Mouse (Mus musculus) limb, embryonic 13.5 days (tissue): Measurements from ENCODE around the gene Fam168a. TPM values are rescaled to one million over a fixed set of nuclear protein-coding genes. Genes with fewer than 3 reads are reported as not detected.
"Not testable (repeated sequence)": the region's sequence is repeated elsewhere in the genome, so short reads cannot be mapped to it uniquely, and the experiment has no call there.

Experiments
- ATAC-seq: fragments of 200-750 bp; cut with Nextera tagmentation; 2 replicates; pipeline ENCODE4 v1.8.0; 2017; ENCODE audit warnings: low read depth, moderate number of reproducible peaks, moderate TSS enrichment; ENCODE audit not compliant: low FRiP score
- H3K27ac ChIP-seq: fragments of 300-500 bp; sonication (generic); 2 replicates; pipeline ENCODE4 v1.5.1; 2015; ENCODE audit warnings: inconsistent platforms, mild to moderate bottlenecking, moderate library complexity
- H3K27me3 ChIP-seq: fragments of 300-500 bp; sonication (generic); 2 replicates; pipeline ENCODE4 v1.6.1; 2015; ENCODE audit warnings: mild to moderate bottlenecking, inconsistent platforms
- H3K36me3 ChIP-seq: fragments of 300-500 bp; sonication (generic); 2 replicates; pipeline ENCODE4 v1.6.1; 2015; ENCODE audit warnings: inconsistent platforms, mild to moderate bottlenecking, moderate library complexity
- H3K4me1 ChIP-seq: fragments of 300-500 bp; sonication (generic); 2 replicates; pipeline ENCODE4 v1.6.1; 2015; ENCODE audit warnings: inconsistent platforms
- H3K4me2 ChIP-seq: fragments of 300-500 bp; sonication (generic); replicated peaks from 2 replicates; pipeline ENCODE4 v1.6.1; 2015; ENCODE audit warnings: inconsistent platforms, mild to moderate bottlenecking, moderate library complexity
- H3K4me3 ChIP-seq: fragments of 300-500 bp; sonication (generic); 2 replicates; pipeline ENCODE4 v1.5.1; 2015; ENCODE audit warnings: moderate library complexity, mild to moderate bottlenecking, inconsistent platforms
- H3K9ac ChIP-seq: fragments of 300-500 bp; sonication (generic); 2 replicates; pipeline ENCODE4 v1.6.1; 2015; ENCODE audit warnings: mild to moderate bottlenecking, inconsistent platforms
- H3K9me3 ChIP-seq: fragments of 300-500 bp; sonication (generic); 2 replicates; pipeline ENCODE4 v1.6.1; 2016; ENCODE audit warnings: inconsistent platforms
- WGBS: fragments of 180-500 bp; shearing (Covaris S2); methylation state at CpG from one replicate; pipeline ENCODE4 v1.1.7; 2015; 5-methylcytosine and 5-hydroxymethylcytosine counted together
- polyA plus RNA-seq: library from polyadenylated mRNA; unstranded; fragments of >200 nt; fragmentation: Nextera tagmentation; extraction: Ambion mirVana; gene quantifications from 2 replicates; pipeline ENCODE4 v1.2.1, GENCODE M21; 2015

Fam168a gene
- polyA plus RNA-seq, 1 experiment from 2014 or later: 56.2 TPM

DNA sequence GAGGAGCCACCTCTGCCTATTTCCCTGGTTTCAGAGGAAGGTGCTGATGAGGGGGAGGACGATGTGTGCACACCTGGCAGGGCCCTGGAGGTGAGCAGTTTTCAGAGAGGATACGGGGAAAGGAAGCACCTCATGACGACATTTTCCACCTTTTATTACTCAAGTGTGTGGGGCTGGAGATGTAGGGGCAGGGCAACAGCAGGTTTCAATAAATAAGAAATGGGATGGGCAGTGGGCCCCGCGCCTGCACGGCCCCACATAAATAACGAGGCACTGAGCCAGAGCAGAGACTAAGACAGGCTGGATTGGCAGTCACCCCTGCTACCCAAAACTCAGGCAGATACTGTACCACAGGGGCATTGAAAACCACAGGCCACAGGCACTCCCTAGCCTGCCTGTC, 139.6 kb downstream of the Fam168a start:
- Histone ChIP-seq H3K4me2 (0 out of 2 replicates have a peak overlapping the region, but pooled peaks have one; percentile 23), H3K36me3 (peaks cover 18% of the 10 kb centered on the region), H3K27ac (0 out of 2 replicates have a peak overlapping the region, but pooled peaks have one; percentile 33), H3K4me1 (peaks cover 23% of the 10 kb centered on the region), H3K9ac (0 out of 2 replicates have a peak overlapping the region, but pooled peaks have one; percentile 31)
- H3K9me3 ChIP-seq, H3K27me3 ChIP-seq, H3K4me3 ChIP-seq, ATAC-seq: not testable (repeated sequence)
- 23% methylated on average over 7 of the region's 7 CpGs for WGBS

DNA sequence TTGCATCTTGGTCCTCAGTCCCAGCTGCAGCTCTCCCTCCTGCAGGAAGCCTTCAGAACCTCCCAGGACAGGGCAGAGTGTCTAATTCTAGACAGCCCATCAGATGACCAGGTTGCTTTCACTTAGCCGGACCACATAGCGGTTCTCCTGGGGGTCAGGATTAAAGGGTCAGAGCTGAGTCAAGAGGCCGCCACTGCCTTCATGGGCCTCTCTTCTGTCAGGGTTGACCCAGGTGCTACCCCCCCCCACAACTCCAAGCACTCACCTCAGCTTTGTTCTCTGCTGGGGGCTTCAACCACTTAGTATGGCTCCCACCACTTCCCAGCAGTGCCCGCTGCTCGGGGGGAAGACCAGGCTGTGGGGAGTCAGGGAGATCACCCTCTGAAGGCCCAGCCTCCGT, 140.7 kb downstream of the Fam168a start:
- peaks cover 11% of the 10 kb centered on the region for H3K36me3 ChIP-seq
- ATAC-seq: no peak
- WGBS: 88% methylated on average over 6 of the region's 6 CpGs
- peaks cover 34% of the 10 kb centered on the region for H3K4me1 ChIP-seq
- H3K9ac ChIP-seq: no peak overlapping the region
- H3K27me3 ChIP-seq: no peaks in the 10 kb centered on the region
- no peaks in the 10 kb centered on the region for H3K9me3 ChIP-seq
- no peak overlapping the region for H3K27ac ChIP-seq
- H3K4me2 ChIP-seq: no peak overlapping the region
- no peak overlapping the region for H3K4me3 ChIP-seq

DNA sequence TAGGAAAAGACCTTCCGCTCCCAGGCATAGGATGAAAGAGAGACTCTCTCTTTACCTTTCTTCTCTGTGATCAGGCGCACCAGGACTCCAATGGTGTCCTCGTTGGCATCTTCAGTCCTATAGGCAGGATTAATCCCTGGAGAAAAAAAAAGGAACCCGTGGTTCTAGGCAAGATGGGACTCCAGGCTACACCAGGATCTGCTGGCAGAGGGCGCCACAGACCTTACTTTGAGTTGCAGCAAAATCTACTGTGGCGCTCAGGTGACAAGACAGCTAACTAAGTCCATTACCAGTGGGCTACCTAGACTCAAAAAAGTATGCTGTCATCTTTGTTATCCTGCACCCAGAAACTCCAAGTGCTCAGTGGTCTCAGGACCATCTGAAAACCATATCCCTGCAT, 142.3 kb downstream of the Fam168a start:
- WGBS: 37% methylated on average over 6 of the region's 6 CpGs
- Histone ChIP-seq H3K9ac (no peak overlapping the region), H3K27ac (no peak overlapping the region), H3K4me1 (peaks cover 46% of the 10 kb centered on the region), H3K27me3 (no peaks in the 10 kb centered on the region), H3K4me3 (no peak overlapping the region), H3K9me3 (no peaks in the 10 kb centered on the region), H3K4me2 (no peak overlapping the region), H3K36me3 (peaks cover 7% of the 10 kb centered on the region; the same call in 1 of the 2 replicates)
- ATAC-seq: no peak

DNA sequence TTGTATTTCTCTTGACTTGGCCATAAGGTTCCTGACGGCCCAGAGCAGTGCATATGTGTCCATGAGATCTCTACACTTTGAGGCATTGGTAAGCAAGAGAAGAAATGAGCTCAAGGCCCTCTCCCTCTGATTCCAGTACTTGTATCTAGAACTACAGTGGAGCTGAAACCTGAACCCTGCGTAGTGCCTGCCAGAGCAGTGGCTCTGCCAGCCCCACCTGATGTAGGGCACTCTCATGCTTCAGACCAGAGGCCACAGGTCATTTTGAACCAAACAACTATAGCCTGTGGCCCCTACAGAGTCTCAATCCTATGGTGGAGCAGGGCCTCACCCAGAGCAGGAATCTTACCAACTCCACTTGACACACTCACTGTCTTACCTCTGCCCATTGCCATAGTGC, 143.1 kb downstream of the Fam168a start:
- WGBS: 88% methylated on average over 2 of the region's 2 CpGs
- Histone ChIP-seq H3K4me3 (no peak overlapping the region), H3K9me3 (no peaks in the 10 kb centered on the region), H3K4me1 (peaks cover 54% of the 10 kb centered on the region), H3K36me3 (peaks cover 7% of the 10 kb centered on the region; the same call in 1 of the 2 replicates), H3K27me3 (no peaks in the 10 kb centered on the region), H3K4me2 (no peak overlapping the region), H3K27ac (no peak overlapping the region), H3K9ac (no peak overlapping the region)
- no peak for ATAC-seq

DNA sequence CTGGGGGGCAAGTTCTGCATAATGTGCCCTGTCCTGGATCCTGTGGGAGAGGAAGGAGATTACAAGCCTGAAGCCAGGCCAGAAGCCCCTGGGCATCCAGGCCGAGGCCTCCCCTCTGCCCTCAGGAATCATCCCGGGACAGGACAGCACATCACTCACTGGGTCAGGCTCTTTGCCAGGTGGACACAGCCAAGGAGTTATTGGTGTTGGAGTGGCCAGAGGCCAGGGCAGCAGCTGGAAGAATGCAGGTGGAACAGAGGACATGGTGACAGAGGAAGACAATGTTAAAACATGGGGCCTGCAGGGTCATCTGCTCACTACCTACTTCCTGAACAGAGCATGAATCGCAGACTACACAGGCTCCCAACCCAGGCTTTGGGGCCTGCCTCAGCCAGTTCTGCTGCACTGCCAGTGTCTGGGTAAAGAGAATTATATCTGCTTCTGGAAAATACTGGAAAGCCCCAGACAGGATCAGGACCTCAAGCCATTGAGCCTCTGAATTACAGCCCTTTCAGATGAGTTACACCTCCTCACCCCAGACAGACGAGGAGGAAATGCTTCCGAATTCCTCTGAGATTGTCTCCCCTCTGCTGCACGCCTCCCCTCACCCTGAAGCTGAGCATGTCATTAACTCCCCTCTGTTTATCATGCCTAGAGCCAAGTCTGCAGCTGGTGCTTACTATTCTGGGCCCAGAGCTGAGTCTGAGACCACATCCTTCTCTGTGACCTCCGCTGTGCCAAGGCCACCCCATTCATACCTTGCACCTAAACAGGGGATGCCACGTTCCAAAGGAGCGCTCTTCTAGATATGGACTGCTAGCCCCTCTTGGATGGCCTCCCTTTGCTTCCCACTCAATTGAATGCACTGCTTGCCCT, 145.3 kb downstream of the Fam168a start:
- no peaks in the 10 kb centered on the region for H3K27me3 ChIP-seq
- H3K4me3 ChIP-seq: no peak overlapping the region
- H3K9ac ChIP-seq: no peak overlapping the region
- H3K4me1 ChIP-seq: peaks cover 53% of the 10 kb centered on the region
- H3K36me3 ChIP-seq: peaks cover 7% of the 10 kb centered on the region; the same call in 1 of the 2 replicates
- H3K9me3 ChIP-seq: no peaks in the 10 kb centered on the region
- H3K27ac ChIP-seq: no peak overlapping the region
- no peak for ATAC-seq
- H3K4me2 ChIP-seq: no peak overlapping the region
- 68% methylated on average over 9 of the region's 9 CpGs for WGBS

DNA sequence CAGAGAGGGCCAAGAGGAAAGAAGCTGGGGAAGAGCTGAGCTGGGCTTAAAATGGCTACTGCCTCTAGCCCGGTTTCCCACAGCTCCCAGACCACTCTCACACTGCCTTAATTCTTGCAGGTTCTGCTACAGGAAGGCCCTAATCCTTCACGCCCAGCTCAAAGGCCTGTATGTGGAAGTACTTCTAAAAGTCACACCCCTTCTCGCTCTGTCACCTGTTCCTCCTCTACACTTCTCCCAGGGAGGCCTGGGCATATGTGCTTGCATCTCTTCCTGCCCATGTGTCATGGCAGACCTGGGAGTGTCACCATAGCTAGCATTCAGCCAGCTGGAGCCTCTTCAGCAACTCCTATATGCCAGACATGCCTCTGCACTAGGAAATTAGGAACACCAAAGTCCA, 147.0 kb downstream of the Fam168a start:
- Histone ChIP-seq H3K27me3 (no peaks in the 10 kb centered on the region), H3K9me3 (no peaks in the 10 kb centered on the region), H3K27ac (0 out of 2 replicates have a peak overlapping the region, but pooled peaks have one; percentile 33), H3K4me2 (no peak overlapping the region), H3K36me3 (no peaks in the 10 kb centered on the region), H3K4me1 (peaks cover 66% of the 10 kb centered on the region), H3K4me3 (no peak overlapping the region), H3K9ac (no peak overlapping the region)
- WGBS: 54% methylated on average over 3 of the region's 3 CpGs
- no peak for ATAC-seq

DNA sequence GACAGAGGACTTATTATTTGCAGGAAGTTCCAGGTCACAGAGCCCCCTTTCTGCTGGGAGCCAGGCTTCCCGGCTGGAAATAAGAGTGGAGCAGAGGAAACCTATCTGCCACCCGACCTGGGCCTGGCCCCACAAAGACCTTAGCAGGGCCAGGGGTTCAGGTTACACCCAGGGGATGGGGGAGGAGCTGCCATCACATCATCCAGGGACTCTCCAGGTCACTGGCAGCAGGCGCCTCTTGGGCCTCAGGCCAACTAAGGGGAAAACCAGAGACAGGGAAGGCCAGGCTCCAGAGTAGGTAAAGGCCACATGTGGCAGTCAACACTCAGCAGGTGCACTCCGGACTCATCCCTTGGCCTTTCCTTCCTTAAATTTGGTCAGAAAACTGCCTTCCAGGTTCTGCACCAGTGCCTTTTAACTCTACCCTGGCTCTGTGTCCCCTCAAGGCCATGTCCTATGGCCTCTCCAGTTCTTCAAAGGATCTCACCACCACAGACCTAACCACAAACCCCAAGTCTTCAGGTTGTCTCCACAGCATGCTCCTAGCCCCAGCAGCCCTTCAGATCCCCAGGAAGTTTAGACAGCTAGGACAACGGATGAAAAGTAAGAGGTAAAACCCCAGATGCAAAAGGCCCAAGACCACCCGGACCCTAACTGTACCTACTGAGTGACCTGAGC, 147.8 kb downstream of the Fam168a start:
- 32% methylated on average over 6 of the region's 6 CpGs for WGBS
- Histone ChIP-seq H3K9me3 (no peaks in the 10 kb centered on the region), H3K9ac (peak overlapping the region; percentile 19; the same call in 1 of the 2 replicates), H3K4me3 (no peak overlapping the region), H3K4me2 (no peak overlapping the region), H3K27ac (0 out of 2 replicates have a peak overlapping the region, but pooled peaks have one; percentile 10), H3K36me3 (no peaks in the 10 kb centered on the region), H3K4me1 (peaks cover 68% of the 10 kb centered on the region), H3K27me3 (no peaks in the 10 kb centered on the region)
- ATAC-seq: no peak

DNA sequence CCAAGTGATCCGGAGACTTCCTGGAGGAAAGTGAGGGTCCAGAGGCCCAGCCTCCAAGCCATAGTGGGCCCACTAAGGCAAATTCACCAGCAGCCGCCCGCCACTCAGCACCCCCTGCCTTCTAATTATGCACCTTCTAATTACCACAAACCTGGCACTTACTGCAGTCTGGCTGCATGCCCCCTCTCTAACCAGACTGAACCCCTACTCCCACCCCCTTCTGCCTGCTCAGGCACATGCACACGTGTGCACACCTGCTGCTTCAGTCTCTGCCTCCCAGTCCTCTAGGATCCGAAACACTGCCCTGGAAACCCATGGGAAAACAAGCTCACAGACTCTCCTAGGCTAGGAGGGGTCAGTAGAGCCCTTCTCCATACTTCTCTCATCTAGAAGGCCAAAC, 148.4 kb downstream of the Fam168a start:
- WGBS: 42% methylated on average over 5 of the region's 5 CpGs
- Histone ChIP-seq H3K4me1 (peaks cover 68% of the 10 kb centered on the region), H3K9ac (0 out of 2 replicates have a peak overlapping the region, but pooled peaks have one; percentile 19)

DNA sequence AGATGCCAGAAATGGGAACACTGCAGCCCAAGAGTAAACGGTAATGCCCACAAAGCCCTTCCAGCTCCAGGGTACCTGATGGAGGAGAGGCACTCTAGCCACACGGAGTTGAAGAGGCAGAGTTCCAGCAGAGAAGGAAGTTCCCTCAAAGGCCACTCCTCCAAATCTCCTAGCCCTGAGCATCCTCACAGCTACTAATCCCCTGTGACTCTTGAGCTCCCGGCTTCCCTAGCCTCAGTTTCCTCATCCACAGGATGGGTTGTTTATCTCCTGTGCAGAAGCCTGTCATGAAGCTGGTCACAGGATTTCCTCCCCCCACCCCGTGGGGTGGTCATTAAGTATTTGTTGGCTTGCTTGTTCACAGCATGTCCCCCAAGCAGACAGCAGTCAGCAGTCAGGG, 148.9 kb downstream of the Fam168a start:
- 55% methylated on average over 4 of the region's 4 CpGs for WGBS
- Histone ChIP-seq H3K4me2 (no peak overlapping the region), H3K4me1 (peaks cover 69% of the 10 kb centered on the region), H3K27me3 (no peaks in the 10 kb centered on the region), H3K4me3 (no peak overlapping the region), H3K36me3 (no peaks in the 10 kb centered on the region), H3K9ac (no peak overlapping the region), H3K9me3 (no peaks in the 10 kb centered on the region), H3K27ac (no peak overlapping the region)
- no peak for ATAC-seq

More for the DNA sequence above, 148.4 kb downstream of the Fam168a start:
- no peaks in the 10 kb centered on the region for H3K27me3 ChIP-seq
- H3K4me3 ChIP-seq: no peak overlapping the region
- H3K4me2 ChIP-seq: no peak overlapping the region
- H3K9me3 ChIP-seq: no peaks in the 10 kb centered on the region
- H3K27ac ChIP-seq: no peak overlapping the region
- H3K36me3 ChIP-seq: no peaks in the 10 kb centered on the region
- ATAC-seq: peak; percentile 17; the same call in 1 of the 2 replicates

DNA sequence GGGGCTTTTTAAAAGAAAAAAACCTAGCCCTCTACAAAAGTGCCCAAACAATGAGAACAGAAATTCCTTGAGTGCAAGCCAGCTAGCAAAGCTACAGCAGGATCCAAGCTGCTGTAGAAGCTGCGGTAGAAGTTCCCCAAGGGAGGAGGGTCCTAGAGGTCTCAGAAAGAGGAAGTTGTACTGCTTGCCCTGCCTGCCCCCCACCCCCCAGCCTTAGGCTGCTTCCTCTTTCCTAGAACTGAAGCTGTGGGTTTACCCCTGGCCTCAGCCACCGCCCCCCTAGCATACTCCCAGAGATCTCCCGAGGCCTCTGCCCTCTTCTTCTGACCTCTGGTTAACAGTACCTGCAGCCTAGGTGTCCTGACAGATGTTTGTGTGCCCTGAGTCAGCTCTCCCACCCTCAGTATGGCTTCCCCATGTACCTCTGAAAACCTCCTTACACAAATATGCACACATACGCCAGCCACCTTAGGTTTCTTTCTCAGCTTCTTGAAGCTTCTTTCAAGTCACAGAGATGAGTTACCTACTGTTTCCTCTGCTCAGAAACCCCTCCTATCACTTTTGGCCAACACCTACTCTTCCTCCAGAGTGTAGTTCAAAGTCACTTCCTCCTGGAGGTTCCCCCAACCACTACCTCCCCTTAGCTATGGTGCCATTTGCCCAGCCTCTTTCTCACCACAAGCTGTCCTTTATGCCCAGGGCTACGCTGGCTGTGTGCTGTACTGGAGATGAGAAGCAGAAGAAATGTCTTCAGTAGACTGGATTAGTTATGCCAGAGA, 149.5 kb downstream of the Fam168a start:
- H3K27ac ChIP-seq: no peak overlapping the region
- 54% methylated on average over 5 of the region's 5 CpGs for WGBS
- no peaks in the 10 kb centered on the region for H3K27me3 ChIP-seq

DNA sequence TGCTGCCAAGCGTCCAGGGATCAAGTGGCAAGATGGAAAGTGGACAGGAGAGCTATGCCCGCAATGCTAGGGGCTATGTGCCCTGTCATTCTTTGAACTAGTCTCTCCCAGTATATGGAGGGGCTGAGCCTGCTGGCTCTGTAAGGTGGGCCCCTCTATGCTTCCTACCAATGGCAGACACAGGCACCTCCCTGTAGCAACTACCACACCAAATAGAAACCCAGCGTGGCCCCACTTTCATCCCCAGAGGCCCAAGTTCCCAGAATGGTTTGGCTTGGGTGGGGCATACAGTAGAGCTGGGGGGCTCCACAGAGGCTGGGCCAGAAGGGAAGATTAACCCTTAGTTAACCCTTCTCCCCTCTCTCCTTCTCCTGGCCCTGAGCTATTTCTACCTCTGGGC, 154.0 kb downstream of the Fam168a start:
- WGBS: 78% methylated on average over 3 of the region's 3 CpGs
- no peak overlapping the region for H3K4me2 ChIP-seq
- no peaks in the 10 kb centered on the region for H3K9me3 ChIP-seq
- peaks cover 41% of the 10 kb centered on the region for H3K4me1 ChIP-seq
- no peaks in the 10 kb centered on the region for H3K36me3 ChIP-seq
- ATAC-seq: no peak
- H3K27me3 ChIP-seq: no peaks in the 10 kb centered on the region
- H3K9ac ChIP-seq: no peak overlapping the region
- H3K27ac ChIP-seq: no peak overlapping the region
- no peak overlapping the region for H3K4me3 ChIP-seq

More for the DNA sequence above, 149.5 kb downstream of the Fam168a start:
- Histone ChIP-seq H3K4me3 (no peak overlapping the region), H3K4me1 (peaks cover 72% of the 10 kb centered on the region), H3K9me3 (no peaks in the 10 kb centered on the region), H3K9ac (no peak overlapping the region), H3K36me3 (no peaks in the 10 kb centered on the region), H3K4me2 (no peak overlapping the region)
- no peak for ATAC-seq
